Comparison of ENCODE assay signal across 9 mouse cellular contexts in genomic region chr19:25374926-25375325, GRCm38 (mm10).
DNase-seq lines count a peak whose midpoint lies in the region; ATAC-seq and TF ChIP-seq lines count a peak whose summit lies in the region.
"Had no signal": no experiment of that assay in that cellular context is flagged by ENCODE, and none has a peak within 500 bp of the region (broad histone marks: within the 10 kb centered on the region; RNA-seq: fewer than 3 reads in every experiment).

No protein-coding gene starts in this region.

- peak overlapping the region; percentile 13; the same call in 1 of the 2 replicates for H3K4me2 ChIP-seq in hindbrain, postnatal 0 days (ENCODE audit: low read depth, low read length)
- no peak overlapping the region; the same call in 1 of the 2 replicates for H3K4me2 ChIP-seq in liver, embryonic 13.5 days
- H3K4me2 ChIP-seq in stomach, embryonic 16.5 days (ENCODE audit: low read depth, low read length): no peak overlapping the region

- H3K36me3 ChIP-seq in hindbrain, postnatal 0 days (ENCODE audit: insufficient read depth, low read length): no peaks in the 10 kb centered on the region
- no peaks in the 10 kb centered on the region for H3K36me3 ChIP-seq in liver, embryonic 13.5 days
- H3K36me3 ChIP-seq in stomach, embryonic 16.5 days (ENCODE audit: control insufficient read depth, insufficient read depth, low read length): no peaks in the 10 kb centered on the region

- H3K4me1 ChIP-seq in cerebellum, adult 2 months (ENCODE audit: control insufficient read depth, insufficient read depth, low read length): no peaks in the 10 kb centered on the region
- peaks cover 8% of the 10 kb centered on the region; the same call in 1 of the 2 replicates for H3K4me1 ChIP-seq in hindbrain, postnatal 0 days (ENCODE audit: insufficient read depth, low read length)
- H3K4me1 ChIP-seq in liver, embryonic 13.5 days (replicated peaks): peaks cover 4% of the 10 kb centered on the region
- peaks cover 21% of the 10 kb centered on the region for H3K4me1 ChIP-seq in stomach, embryonic 16.5 days (ENCODE audit: control insufficient read depth, insufficient read depth, low read length)

- H3K9ac ChIP-seq in hindbrain, postnatal 0 days (replicated peaks; ENCODE audit: low read length): no peak overlapping the region
- H3K9ac ChIP-seq in liver, embryonic 13.5 days: no peak overlapping the region
- 0 out of 2 replicates have a peak overlapping the region, but pooled peaks have one; percentile 34 for H3K9ac ChIP-seq in stomach, embryonic 16.5 days (ENCODE audit: low read length)

- no peak overlapping the region for H3K27ac ChIP-seq in cerebellum, adult 2 months (ENCODE audit: insufficient read depth, low read length)
- peak overlapping the region; percentile 49; the same call in 1 of the 2 replicates for H3K27ac ChIP-seq in hindbrain, postnatal 0 days
- peak overlapping the region; percentile 48 for H3K27ac ChIP-seq in liver, embryonic 13.5 days
- peak overlapping the region; percentile 67 for H3K27ac ChIP-seq in stomach, embryonic 16.5 days (ENCODE audit: low read length)

- TF ChIP-seq POLR2A in cerebellum, adult 2 months (IDR thresholded peaks at IDR 0.05; ENCODE audit: borderline replicate concordance, insufficient read depth, low read length): no peak

- intact Hi-C loops in gastrocnemius, postnatal 36 days (cut with DNase I): no loop called here

- WGBS in cerebellum, adult 2 months: 7% methylated on average over 12 of the region's 12 CpGs
- WGBS in hindbrain, postnatal 0 days: 6% methylated on average over 12 of the region's 12 CpGs
- WGBS in liver, embryonic 13.5 days (ENCODE audit: insufficient replicate concordance): 17% methylated on average over 12 of the region's 12 CpGs
- WGBS in stomach, embryonic 16.5 days: 20% methylated on average over 12 of the region's 12 CpGs

- no peaks in the 10 kb centered on the region for H3K27me3 ChIP-seq in cerebellum, adult 2 months (ENCODE audit: control insufficient read depth, insufficient read depth, low read length)
- H3K27me3 ChIP-seq in hindbrain, postnatal 0 days (ENCODE audit: insufficient read depth, low read length): no peaks in the 10 kb centered on the region
- peaks cover 13% of the 10 kb centered on the region; the same call in 1 of the 2 replicates for H3K27me3 ChIP-seq in liver, embryonic 13.5 days
- H3K27me3 ChIP-seq in stomach, embryonic 16.5 days (ENCODE audit: control insufficient read depth, insufficient read depth, low read length): no peaks in the 10 kb centered on the region

- no peak for TF ChIP-seq CTCF in cerebellum, adult 2 months (IDR thresholded peaks at IDR 0.05; ENCODE audit: borderline replicate concordance, insufficient read depth, low read depth, low read length)
- TF ChIP-seq CTCF in hindbrain, postnatal 0 days (IDR thresholded peaks at IDR 0.05; ENCODE audit: low read depth): no peak

- peak; percentile 74; the same call in 1 of the 2 replicates for ATAC-seq in hindbrain, postnatal 0 days
- peak; percentile 63 for ATAC-seq in liver, embryonic 13.5 days (ENCODE audit: low read depth)
- peak; percentile 48 for ATAC-seq in stomach, embryonic 16.5 days (ENCODE audit: insufficient read depth, low FRiP score)

- no peaks in the 10 kb centered on the region for H3K9me3 ChIP-seq in hindbrain, postnatal 0 days (ENCODE audit: low read length)
- no peaks in the 10 kb centered on the region for H3K9me3 ChIP-seq in liver, embryonic 13.5 days (replicated peaks)
- H3K9me3 ChIP-seq in stomach, embryonic 16.5 days (replicated peaks; ENCODE audit: control insufficient read depth, low read length): no peaks in the 10 kb centered on the region

- no peak overlapping the region for H3K4me3 ChIP-seq in cerebellum, adult 2 months (replicated peaks; ENCODE audit: insufficient read depth, low read depth, low read length)
- H3K4me3 ChIP-seq in hindbrain, postnatal 0 days (ENCODE audit: low read length): no peak overlapping the region
- H3K4me3 ChIP-seq in liver, embryonic 13.5 days (replicated peaks): no peak overlapping the region
- no peak overlapping the region for H3K4me3 ChIP-seq in stomach, embryonic 16.5 days (replicated peaks; ENCODE audit: low read length)
- H3K4me3 ChIP-seq: erythroblast, embryonic 14.5 days had no signal

- DNase-seq in layer of hippocampus, adult 11-12 months (ENCODE audit: low spot score): peak; percentile 18
- no peak for DNase-seq in layer of hippocampus, adult 9-10 months (ENCODE audit: low spot score)
- DNase-seq in cerebellum, adult 2 months: peak; percentile 39 to 60
- peak; percentile 31 to 42 for DNase-seq in gastrocnemius, postnatal 36 days
- DNase-seq in hindbrain, postnatal 0 days (ENCODE audit: low spot score): peak; percentile 74
- no peak for DNase-seq in liver, embryonic 13.5 days
- no peak for DNase-seq in MN1 (ENCODE audit: low spot score)

Comparison
In these comparisons a context has a peak if more than half of its experiments do, and no peak if none do; other contexts are left out.
1. DNase-seq: peak in layer of hippocampus, adult 11-12 months (single experiment), cerebellum, adult 2 months (2 of 2), gastrocnemius, postnatal 36 days (2 of 2) and hindbrain, postnatal 0 days (single experiment); none in layer of hippocampus, adult 9-10 months (single experiment), liver, embryonic 13.5 days (single experiment) and MN1 (single experiment).
2. Peak in every context shown above with its lines, with median percentiles within 50 percentile points of each other: ATAC-seq.